Mouse (Mus musculus): ENCODE measurements around the gene Arhgap31. TPM values are rescaled to one million over a fixed set of nuclear protein-coding genes. Genes with fewer than 3 reads are reported as not detected.
A peak's percentile ranks its signal among the peaks of the same experiment; 100 is the strongest.

Gene Arhgap31
- polyA plus RNA-seq, 1 experiment from 2014 or later = 1.6 TPM

- peak; percentile 36 for DNase-seq
- H3K9me3 ChIP-seq (ENCODE audit: low read length) = no peaks in the 10 kb centered on the region
- no peak overlapping the region for H3K9ac ChIP-seq (replicated peaks)
- 0 out of 2 replicates have a peak, but pooled peaks cover 3% of the 10 kb centered on the region for H3K27me3 ChIP-seq (ENCODE audit: insufficient read depth, low read length)
- TF ChIP-seq CTCF (IDR thresholded peaks at IDR 0.05; ENCODE audit: low read depth) = peak; percentile 3; the same call in 1 of the 2 replicates
- TF ChIP-seq EP300 (IDR thresholded peaks at IDR 0.05; ENCODE audit: low read depth) = no peak
- peak; percentile 43 for ATAC-seq
- H3K27ac ChIP-seq (ENCODE audit: low read depth) = peak overlapping the region; percentile 12; the same call in 1 of the 2 replicates
- 61% methylated on average over 12 of the region's 12 CpGs for WGBS (ENCODE audit: insufficient replicate concordance)
- H3K4me2 ChIP-seq (ENCODE audit: low read depth, low read length) = no peak overlapping the region
- no peaks in the 10 kb centered on the region for H3K36me3 ChIP-seq (replicated peaks; ENCODE audit: insufficient read depth, low read length)
- H3K4me1 ChIP-seq (ENCODE audit: insufficient read depth) = peaks cover 7% of the 10 kb centered on the region; the same call in 1 of the 2 replicates
- no peak overlapping the region for H3K4me3 ChIP-seq (ENCODE audit: low read depth, low read length)
Observed at GRCm38 (mm10) chr16:38758104-38758861, 45.2 kb upstream of the Arhgap31 start.

- Histone ChIP-seq H3K9me3 (ENCODE audit: low read length) (no peaks in the 10 kb centered on the region), H3K36me3 (replicated peaks; ENCODE audit: insufficient read depth, low read length) (no peaks in the 10 kb centered on the region), H3K4me3 (ENCODE audit: low read depth, low read length) (no peak overlapping the region), H3K4me1 (ENCODE audit: insufficient read depth) (peaks cover 5% of the 10 kb centered on the region; the same call in 1 of the 2 replicates), H3K9ac (replicated peaks) (no peak overlapping the region), H3K27ac (ENCODE audit: low read depth) (0 out of 2 replicates have a peak overlapping the region, but pooled peaks have one; percentile 4), H3K27me3 (ENCODE audit: insufficient read depth, low read length) (0 out of 2 replicates have a peak, but pooled peaks cover 3% of the 10 kb centered on the region), H3K4me2 (ENCODE audit: low read depth, low read length) (no peak overlapping the region)
- TF ChIP-seq EP300 (IDR thresholded peaks at IDR 0.05; ENCODE audit: low read depth) (no peak), CTCF (IDR thresholded peaks at IDR 0.05; ENCODE audit: low read depth) (no peak)
- 90% methylated on average over 19 of the region's 19 CpGs for WGBS (ENCODE audit: insufficient replicate concordance)
- DNase-seq = no peak
- ATAC-seq = no peak
Observed at GRCm38 (mm10) chr16:38757626-38758025, 44.6 kb upstream of the Arhgap31 start.

- 41% methylated on average over 4 of the region's 4 CpGs for WGBS (ENCODE audit: insufficient replicate concordance)
Observed at GRCm38 (mm10) chr16:38756572-38756971, 43.5 kb upstream of the Arhgap31 start.

GRCm38 (mm10) chr16:38756177-38756503, 43.1 kb upstream of the Arhgap31 start:
- no peaks in the 10 kb centered on the region for H3K36me3 ChIP-seq (replicated peaks; ENCODE audit: insufficient read depth, low read length)
- H3K27me3 ChIP-seq (ENCODE audit: insufficient read depth, low read length) = 0 out of 2 replicates have a peak, but pooled peaks cover 3% of the 10 kb centered on the region
- H3K9ac ChIP-seq (replicated peaks) = no peak overlapping the region
- TF ChIP-seq CTCF (IDR thresholded peaks at IDR 0.05; ENCODE audit: low read depth) (no peak), EP300 (IDR thresholded peaks at IDR 0.05; ENCODE audit: low read depth) (no peak)
- no peak for DNase-seq
- H3K4me3 ChIP-seq (ENCODE audit: low read depth, low read length) = no peak overlapping the region
- ATAC-seq = 0 out of 2 replicates have a peak, but pooled peaks have one; percentile 15
- H3K4me2 ChIP-seq (ENCODE audit: low read depth, low read length) = peak overlapping the region; percentile 42
- H3K27ac ChIP-seq (ENCODE audit: low read depth) = 0 out of 2 replicates have a peak overlapping the region, but pooled peaks have one; percentile 40
- peaks cover 5% of the 10 kb centered on the region; the same call in 1 of the 2 replicates for H3K4me1 ChIP-seq (ENCODE audit: insufficient read depth)
- 36% methylated on average over 5 of the region's 5 CpGs for WGBS (ENCODE audit: insufficient replicate concordance)
- H3K9me3 ChIP-seq (ENCODE audit: low read length) = no peaks in the 10 kb centered on the region

More at GRCm38 (mm10) chr16:38756572-38756971, 43.5 kb upstream of the Arhgap31 start:
- Histone ChIP-seq H3K4me1 (ENCODE audit: insufficient read depth) (peaks cover 5% of the 10 kb centered on the region; the same call in 1 of the 2 replicates), H3K4me2 (ENCODE audit: low read depth, low read length) (no peak overlapping the region), H3K27ac (ENCODE audit: low read depth) (no peak overlapping the region), H3K36me3 (replicated peaks; ENCODE audit: insufficient read depth, low read length) (no peaks in the 10 kb centered on the region), H3K27me3 (ENCODE audit: insufficient read depth, low read length) (0 out of 2 replicates have a peak, but pooled peaks cover 3% of the 10 kb centered on the region), H3K4me3 (ENCODE audit: low read depth, low read length) (no peak overlapping the region), H3K9me3 (ENCODE audit: low read length) (no peaks in the 10 kb centered on the region), H3K9ac (replicated peaks) (no peak overlapping the region)
- TF ChIP-seq CTCF (IDR thresholded peaks at IDR 0.05; ENCODE audit: low read depth) (no peak), EP300 (IDR thresholded peaks at IDR 0.05; ENCODE audit: low read depth) (no peak)
- ATAC-seq (no peak), DNase-seq (no peak)

- H3K4me1 ChIP-seq (ENCODE audit: insufficient read depth) = peaks cover 5% of the 10 kb centered on the region; the same call in 1 of the 2 replicates
- DNase-seq (no peak), ATAC-seq (peak; percentile 84)
- TF ChIP-seq CTCF (IDR thresholded peaks at IDR 0.05; ENCODE audit: low read depth) = no peak
- TF ChIP-seq EP300 (IDR thresholded peaks at IDR 0.05; ENCODE audit: low read depth) = peak; percentile 83
- no peaks in the 10 kb centered on the region for H3K27me3 ChIP-seq (ENCODE audit: insufficient read depth, low read length)
- WGBS (ENCODE audit: insufficient replicate concordance) = 33% methylated on average over 7 of the region's 7 CpGs
- H3K4me3 ChIP-seq (ENCODE audit: low read depth, low read length) = no peak overlapping the region
- peak overlapping the region; percentile 42 for H3K4me2 ChIP-seq (ENCODE audit: low read depth, low read length)
- no peak overlapping the region for H3K9ac ChIP-seq (replicated peaks)
- no peaks in the 10 kb centered on the region for H3K9me3 ChIP-seq (ENCODE audit: low read length)
- no peaks in the 10 kb centered on the region for H3K36me3 ChIP-seq (replicated peaks; ENCODE audit: insufficient read depth, low read length)
- 0 out of 2 replicates have a peak overlapping the region, but pooled peaks have one; percentile 40 for H3K27ac ChIP-seq (ENCODE audit: low read depth)
Observed at GRCm38 (mm10) chr16:38755452-38756176, 42.5 kb upstream of the Arhgap31 start.

GRCm38 (mm10) chr16:38753631-38754030, 40.6 kb upstream of the Arhgap31 start:
- ATAC-seq (no peak), DNase-seq (no peak)
- no peak overlapping the region for H3K4me3 ChIP-seq (ENCODE audit: low read depth, low read length)
- H3K27ac ChIP-seq (ENCODE audit: low read depth) = no peak overlapping the region
- TF ChIP-seq CTCF (IDR thresholded peaks at IDR 0.05; ENCODE audit: low read depth) (no peak), EP300 (IDR thresholded peaks at IDR 0.05; ENCODE audit: low read depth) (no peak)
- no peaks in the 10 kb centered on the region for H3K27me3 ChIP-seq (ENCODE audit: insufficient read depth, low read length)
- H3K9ac ChIP-seq (replicated peaks) = no peak overlapping the region
- H3K36me3 ChIP-seq (replicated peaks; ENCODE audit: insufficient read depth, low read length) = no peaks in the 10 kb centered on the region
- peaks cover 5% of the 10 kb centered on the region; the same call in 1 of the 2 replicates for H3K4me1 ChIP-seq (ENCODE audit: insufficient read depth)
- peak overlapping the region; percentile 19; the same call in 1 of the 2 replicates for H3K4me2 ChIP-seq (ENCODE audit: low read depth, low read length)
- WGBS (ENCODE audit: insufficient replicate concordance) = 74% methylated on average over 11 of the region's 11 CpGs
- no peaks in the 10 kb centered on the region for H3K9me3 ChIP-seq (ENCODE audit: low read length)

Measured in liver, postnatal 0 days (tissue).